8 mouse cellular contexts compared by ENCODE assay signal in genomic region chr7:29155196-29155837, GRCm38 (mm10). TPM values are rescaled to one million over a fixed set of nuclear protein-coding genes. Genes with fewer than 3 reads are reported as not detected.
DNase-seq lines count a peak whose midpoint lies in the region; ATAC-seq lines count a peak whose summit lies in the region.

No protein-coding gene starts in this region.

- H3K4me1 ChIP-seq in intestine, embryonic 14.5 days (replicated peaks; ENCODE audit: control insufficient read depth, insufficient read depth, low read length): no peaks in the 10 kb centered on the region; the same call in 1 of the 2 replicates

- peak; percentile 89 for ATAC-seq in intestine, embryonic 14.5 days (replicated peaks; ENCODE audit: low FRiP score, low TSS enrichment, low read depth)
- peak; percentile 81 for ATAC-seq in megakaryocyte progenitor cell, adult 5-6 weeks (replicated peaks; ENCODE audit: poor library complexity)

- intact Hi-C loops in gastrocnemius, postnatal 14 days (cut with DNase I; ENCODE audit: low total_unique reads): no loop called here
- intact Hi-C loops in left cerebral cortex, postnatal 10 days (cut with DNase I): no loop called here

- H3K36me3 ChIP-seq in intestine, embryonic 14.5 days (ENCODE audit: control insufficient read depth, insufficient read depth, low read length): no peaks in the 10 kb centered on the region

- DNase-seq in adrenal gland, adult 2 months: peak; percentile 94
- DNase-seq in embryo, embryonic 10.5 days (ENCODE audit: low spot score): peak; percentile 88
- peak; percentile 90 for DNase-seq in gastrocnemius, postnatal 14 days
- peak; percentile 93 for DNase-seq in intestine, embryonic 14.5 days (ENCODE audit: low spot score)
- DNase-seq in left cerebral cortex, postnatal 10 days (ENCODE audit: extremely low spot score in 1 of 2, low spot score in 2 of 2): peak; percentile 85 to 95
- peak; percentile 85 to 91 for DNase-seq in right cerebral cortex, postnatal 36 days (ENCODE audit: low spot score in 2 of 2)
- peak; percentile 84 for DNase-seq in yolk sac, embryonic 10.5 days (ENCODE audit: low spot score)

- H3K9me3 ChIP-seq in intestine, embryonic 14.5 days (ENCODE audit: control insufficient read depth, low read length): peaks cover 5% of the 10 kb centered on the region; the same call in 1 of the 2 replicates

- peaks cover 14% of the 10 kb centered on the region for H3K27me3 ChIP-seq in intestine, embryonic 14.5 days (replicated peaks; ENCODE audit: control insufficient read depth, insufficient read depth, low read length)

- H3K27ac ChIP-seq in intestine, embryonic 14.5 days (ENCODE audit: low read depth): peak overlapping the region; percentile 75

- peak overlapping the region; percentile 81 for H3K4me2 ChIP-seq in intestine, embryonic 14.5 days (ENCODE audit: low read length)

- H3K4me3 ChIP-seq in intestine, embryonic 14.5 days (ENCODE audit: low read depth, low read length): peak overlapping the region; percentile 71

- peak overlapping the region; percentile 51 for H3K9ac ChIP-seq in intestine, embryonic 14.5 days (ENCODE audit: low read length)

- WGBS in intestine, embryonic 14.5 days: 7% methylated on average over 37 of the region's 37 CpGs

RNA-seq across cellular contexts. Expression of gene Fam98c, which starts 0.7 kb away (rescaled TPM):
- total RNA-seq in adrenal gland, adult 2 months (2021): 10 to 100 TPM in 1 of 2 experiments, 1 to 10 TPM in 1; 9.7 to 12.1 TPM
- 35.2 and 43.4 TPM in 2 replicates for polyA plus RNA-seq in adrenal gland, adult 2 months (2012; rRNA removed)
- total RNA-seq in gastrocnemius, postnatal 14 days (2021): 10 to 100 TPM; 12.3 to 13.0 TPM
- polyA plus RNA-seq in intestine, embryonic 14.5 days (2014; fragmentation: Nextera tagmentation; extraction: Ambion mirVana): 25.9 and 26.1 TPM in 2 replicates
- 10 to 100 TPM; 25.1 to 26.0 TPM for total RNA-seq in left cerebral cortex, postnatal 10 days (2021)
- 19.4 and 24.1 TPM in 2 replicates for total RNA-seq in megakaryocyte progenitor cell, adult 5-6 weeks (2015)
- total RNA-seq in megakaryocyte progenitor cell, adult 5-6 weeks (2017): 22.6 and 23.4 TPM in 2 replicates

RNA-seq across cellular contexts. Expression of gene Ggn, which starts 14.7 kb away (rescaled TPM):
- total RNA-seq in adrenal gland, adult 2 months (2021): 1 to 10 TPM; 1.1 to 1.7 TPM
- polyA plus RNA-seq in adrenal gland, adult 2 months (2012; rRNA removed): 3.0 and 3.8 TPM in 2 replicates
- total RNA-seq in gastrocnemius, postnatal 14 days (2021): under 1 TPM; 0.35 to 0.38 TPM
- 0.58 and 1.0 TPM in 2 replicates for polyA plus RNA-seq in intestine, embryonic 14.5 days (2014; fragmentation: Nextera tagmentation; extraction: Ambion mirVana)
- under 1 TPM; 0.58 to 0.65 TPM for total RNA-seq in left cerebral cortex, postnatal 10 days (2021)
- total RNA-seq in megakaryocyte progenitor cell, adult 5-6 weeks (2015): 0.76 and 1.2 TPM in 2 replicates
- 0.17 and 0.47 TPM in 2 replicates for total RNA-seq in megakaryocyte progenitor cell, adult 5-6 weeks (2017)

RNA-seq across cellular contexts. Expression of gene Spred3, which starts 14.9 kb away (rescaled TPM):
- total RNA-seq in adrenal gland, adult 2 months (2021): 1 to 10 TPM; 5.2 to 7.4 TPM
- polyA plus RNA-seq in adrenal gland, adult 2 months (2012; rRNA removed): 14.4 and 18.0 TPM in 2 replicates
- 1 to 10 TPM in 1 of 2 experiments, under 1 TPM in 1; 0.78 to 1.8 TPM for total RNA-seq in gastrocnemius, postnatal 14 days (2021)
- 3.8 and 4.7 TPM in 2 replicates for polyA plus RNA-seq in intestine, embryonic 14.5 days (2014; fragmentation: Nextera tagmentation; extraction: Ambion mirVana)
- 10 to 100 TPM; 37.9 TPM for total RNA-seq in left cerebral cortex, postnatal 10 days (2021)
- total RNA-seq in megakaryocyte progenitor cell, adult 5-6 weeks (2015): 0.56 and 2.3 TPM in 2 replicates
- total RNA-seq in megakaryocyte progenitor cell, adult 5-6 weeks (2017): 0.91 and 2.4 TPM in 2 replicates

RNA-seq across cellular contexts. Expression of gene Rasgrp4, which starts 20.7 kb away (rescaled TPM):
- 1 to 10 TPM; 1.2 to 1.5 TPM for total RNA-seq in adrenal gland, adult 2 months (2021)
- 3.2 and 3.9 TPM in 2 replicates for polyA plus RNA-seq in adrenal gland, adult 2 months (2012; rRNA removed)
- under 1 TPM; 0.73 to 0.82 TPM for total RNA-seq in gastrocnemius, postnatal 14 days (2021)
- polyA plus RNA-seq in intestine, embryonic 14.5 days (2014; fragmentation: Nextera tagmentation; extraction: Ambion mirVana): 0.54 and 0.96 TPM in 2 replicates
- total RNA-seq in left cerebral cortex, postnatal 10 days (2021): 1 to 10 TPM; 1.8 to 2.1 TPM
- total RNA-seq in megakaryocyte progenitor cell, adult 5-6 weeks (2015): 1.8 and 3.3 TPM in 2 replicates
- total RNA-seq in megakaryocyte progenitor cell, adult 5-6 weeks (2017): 1.5 and 7.2 TPM in 2 replicates

RNA-seq across cellular contexts. Expression of gene Psmd8, which starts 25.2 kb away (rescaled TPM):
- 100 to 1,000 TPM; 194 to 223 TPM for total RNA-seq in adrenal gland, adult 2 months (2021)
- 102 and 114 TPM in 2 replicates for polyA plus RNA-seq in adrenal gland, adult 2 months (2012; rRNA removed)
- total RNA-seq in gastrocnemius, postnatal 14 days (2021): 100 to 1,000 TPM; 171 to 188 TPM
- polyA plus RNA-seq in intestine, embryonic 14.5 days (2014; fragmentation: Nextera tagmentation; extraction: Ambion mirVana): 277 and 280 TPM in 2 replicates
- total RNA-seq in left cerebral cortex, postnatal 10 days (2021): 100 to 1,000 TPM; 167 to 170 TPM
- total RNA-seq in megakaryocyte progenitor cell, adult 5-6 weeks (2015): 169 and 191 TPM in 2 replicates
- 160 and 176 TPM in 2 replicates for total RNA-seq in megakaryocyte progenitor cell, adult 5-6 weeks (2017)

Comparison
In these comparisons a context has a peak if more than half of its experiments do, and no peak if none do; other contexts are left out.
1. Peak in every context shown above with its lines: DNase-seq, ATAC-seq, H3K4me3 ChIP-seq and H3K27ac ChIP-seq.
2. RNA of gene Spred3, which starts 14.9 kb away (total RNA-seq): 37.9 TPM in left cerebral cortex, postnatal 10 days; 5.2 to 7.4 TPM in adrenal gland, adult 2 months, 0.56 to 2.4 TPM in megakaryocyte progenitor cell, adult 5-6 weeks and 0.78 to 1.8 TPM in gastrocnemius, postnatal 14 days; every median in the first group is over 4 times any median in the second.